Mouse (Mus musculus) kidney, adult 11 months (tissue): ENCODE measurements around the gene Prkce.

Experiments
- DNase-seq: peaks from one replicate; pipeline ENCODE4 v3.0.0; 2022

Prkce gene

DNA sequence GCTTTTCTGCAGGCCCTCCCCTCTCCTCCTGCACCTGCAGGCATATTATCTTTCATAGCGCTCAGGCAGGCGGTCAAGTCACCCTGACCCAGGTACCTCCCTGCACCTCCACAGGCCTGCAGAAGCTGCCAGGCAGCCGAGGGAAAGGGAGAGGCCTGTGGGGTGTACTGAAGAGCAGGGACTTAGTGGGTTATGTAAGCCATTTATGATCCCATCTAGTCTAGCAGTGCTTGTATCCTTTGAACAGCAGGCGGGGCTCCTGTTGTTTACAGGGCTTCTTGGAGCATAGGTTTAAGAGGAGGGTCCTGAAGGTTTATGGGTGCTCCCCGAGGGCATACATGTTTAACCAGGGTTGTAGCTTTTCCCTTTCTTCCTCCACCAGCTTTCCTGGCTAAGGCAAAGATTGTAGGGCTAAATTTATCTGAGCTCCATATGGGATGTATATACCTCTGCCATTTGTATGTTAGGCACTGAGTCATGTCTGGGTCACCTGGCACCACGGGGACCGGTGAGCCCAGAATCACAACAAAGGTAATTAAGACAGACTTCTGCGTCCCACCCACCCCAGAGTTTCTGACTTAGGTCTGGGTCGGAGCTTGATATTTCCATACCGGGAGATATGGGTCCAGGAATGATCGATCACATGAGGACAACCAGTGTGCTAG lies 96.5 kb downstream of the Prkce start:
- DNase-seq = no peak

DNA sequence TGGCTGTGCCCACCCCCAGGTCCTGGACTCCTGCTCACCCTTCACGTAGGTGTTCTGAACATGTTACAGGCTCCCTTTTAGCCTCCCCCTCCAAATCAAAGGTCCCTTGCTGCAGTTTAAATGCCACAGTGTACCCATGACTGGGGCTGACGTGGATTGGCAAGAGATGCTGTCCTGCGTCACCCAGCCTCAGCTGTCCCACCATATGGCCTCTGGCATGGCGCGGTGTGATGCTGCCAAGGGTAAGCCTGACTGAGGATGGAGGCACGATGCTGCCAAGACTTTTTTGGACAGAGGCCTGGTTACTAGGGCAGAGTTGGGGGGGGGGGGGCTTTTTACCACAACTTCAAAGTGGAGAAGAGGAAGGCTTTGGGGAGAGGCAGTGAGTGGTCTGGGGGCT lies 98.5 kb downstream of the Prkce start:
- DNase-seq = no peak

DNA sequence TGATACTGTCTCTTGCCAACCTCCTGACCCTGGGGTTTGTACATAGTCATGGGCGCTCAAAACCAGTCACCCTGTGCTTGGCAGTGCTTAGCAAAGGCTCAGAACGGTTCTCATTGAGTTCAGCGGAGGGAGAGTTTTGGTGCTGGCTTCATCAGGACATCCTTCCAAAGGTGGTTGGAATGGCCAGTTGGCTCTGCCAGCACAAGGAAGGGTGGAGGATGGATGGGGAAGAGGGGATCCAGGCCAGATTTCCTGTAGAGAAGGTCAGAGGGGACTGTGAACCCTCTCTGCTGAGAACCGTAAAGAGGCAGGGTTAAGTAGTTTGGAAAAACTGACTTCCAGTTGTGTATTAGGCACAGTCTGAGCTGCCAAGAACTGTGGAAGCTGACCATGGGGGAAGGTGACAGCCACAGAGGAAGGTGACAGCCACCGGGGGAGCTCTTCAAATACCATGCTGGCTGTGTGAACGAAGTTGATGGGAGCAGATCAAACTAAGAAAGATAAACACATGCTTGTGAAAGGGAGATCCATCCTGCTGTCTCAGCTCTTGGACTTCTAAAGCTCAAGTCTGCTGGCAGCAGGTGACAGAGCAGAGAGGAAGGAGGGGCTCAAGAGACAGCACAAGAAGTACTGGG lies 99.7 kb downstream of the Prkce start:
- DNase-seq = no peak

DNA sequence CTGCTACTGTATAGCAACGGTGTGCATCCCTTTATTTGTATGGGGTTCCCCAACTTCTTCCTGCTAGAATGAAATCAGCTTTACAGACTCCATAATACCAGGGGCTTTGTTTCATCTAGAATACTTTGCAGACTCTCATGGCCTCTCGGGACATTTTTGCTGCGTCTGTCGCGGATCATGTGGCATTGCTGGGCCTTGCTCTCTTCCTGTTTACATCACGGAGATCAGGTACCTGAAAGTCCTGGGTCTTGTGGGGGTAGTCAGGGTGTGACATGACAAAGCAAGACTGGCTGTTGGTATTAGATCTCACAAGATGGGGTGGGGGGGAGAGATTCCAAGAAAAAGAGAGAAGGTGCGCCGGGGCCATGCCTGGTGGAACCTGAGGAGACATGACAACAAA lies 102.1 kb downstream of the Prkce start:
- DNase-seq = no peak

DNA sequence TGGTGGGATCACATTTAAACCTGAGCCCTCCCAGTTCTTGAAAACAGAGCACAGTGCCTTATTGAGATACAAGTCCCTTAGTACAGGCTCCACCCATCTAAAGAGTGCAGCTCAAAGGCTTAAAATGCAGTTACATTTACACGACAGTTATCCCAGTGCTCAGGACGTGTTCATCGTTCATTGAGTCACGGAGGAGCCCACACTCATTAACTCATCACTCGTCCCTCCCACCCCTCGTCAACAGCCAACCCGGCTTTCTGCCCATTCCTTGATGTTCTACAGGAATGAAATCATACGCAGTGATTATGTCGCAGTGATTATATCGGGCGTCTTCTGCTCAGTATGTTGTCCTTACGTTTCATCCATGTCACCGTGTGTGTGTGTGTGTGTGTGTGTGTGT lies 102.9 kb downstream of the Prkce start:
- DNase-seq = no peak

DNA sequence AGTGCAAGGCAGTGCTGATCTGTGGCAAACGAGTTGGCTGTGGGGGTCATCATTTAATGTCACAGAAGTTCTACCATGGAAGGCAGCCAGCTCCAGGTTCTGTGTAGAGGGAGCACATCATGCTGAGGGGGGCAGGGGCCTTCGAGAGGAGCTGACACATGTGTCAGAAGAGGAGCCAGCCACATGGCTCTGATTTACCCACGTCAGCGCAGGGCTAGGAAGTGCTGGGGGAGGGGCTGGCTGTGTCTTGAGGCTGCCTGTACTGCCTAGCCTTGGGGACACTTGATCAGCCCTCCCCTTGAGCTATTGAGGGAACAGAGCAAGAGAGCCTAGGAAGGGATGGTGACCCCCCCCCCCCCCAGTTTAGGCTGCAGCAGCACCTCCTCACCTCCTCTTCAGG lies 103.7 kb downstream of the Prkce start:
- DNase-seq = no peak

DNA sequence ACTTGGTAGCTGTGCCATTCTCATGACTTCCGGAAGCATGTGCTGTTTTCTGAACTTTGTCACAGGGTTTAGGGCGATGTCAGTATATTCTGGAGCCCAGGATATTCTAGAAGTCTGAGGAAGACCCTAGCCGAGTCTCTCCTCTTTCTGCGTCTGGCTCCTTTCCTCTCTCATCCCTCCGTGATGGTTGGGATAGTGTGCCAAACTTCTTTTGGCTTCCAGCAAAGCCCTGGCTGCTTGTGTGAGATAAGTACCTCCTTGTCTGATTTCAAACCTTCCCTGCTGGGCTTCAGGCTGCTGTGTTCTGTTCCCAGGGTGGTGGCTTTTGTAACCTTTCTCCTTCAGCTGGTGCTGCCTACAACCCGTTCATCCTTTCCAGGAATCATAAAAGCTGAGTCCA lies 105.4 kb downstream of the Prkce start:
- no peak for DNase-seq

DNA sequence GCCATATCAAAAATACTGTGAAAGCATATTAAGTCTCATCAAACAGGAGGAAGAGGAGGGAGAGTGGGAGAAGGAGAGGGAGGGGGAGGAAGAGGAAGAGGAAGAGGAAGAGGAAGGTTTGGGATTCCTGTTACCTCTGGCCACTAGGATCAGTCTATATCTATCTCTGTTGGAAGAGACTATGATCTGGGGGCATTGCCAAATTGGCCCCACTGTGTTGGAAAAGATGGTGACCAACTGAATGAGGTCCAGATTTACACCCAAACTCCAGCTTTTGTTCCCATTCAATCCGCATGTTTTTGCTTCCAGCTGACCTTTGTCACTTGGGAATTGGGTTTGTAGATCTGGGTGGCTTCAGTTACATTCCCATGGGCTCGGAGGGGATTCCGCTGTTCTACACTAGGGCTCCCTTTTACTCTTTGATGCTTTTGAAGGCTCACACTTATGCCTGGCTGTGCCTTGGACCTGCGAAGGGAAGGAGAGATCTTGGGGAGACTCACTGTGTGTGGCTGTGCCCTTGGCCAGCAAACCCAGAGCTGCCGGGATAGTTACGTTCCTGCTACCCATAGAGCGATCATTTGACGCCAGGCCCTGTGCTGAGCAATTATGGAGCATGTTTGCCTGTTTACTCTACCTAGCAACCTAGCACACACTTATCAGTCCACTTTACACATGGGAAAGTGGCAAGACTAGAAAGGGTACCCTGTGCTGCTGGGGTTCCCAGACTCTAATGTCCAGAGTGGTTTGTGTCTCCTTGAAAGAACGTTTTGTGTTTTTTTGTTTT lies 106.2 kb downstream of the Prkce start:
- no peak for DNase-seq

DNA sequence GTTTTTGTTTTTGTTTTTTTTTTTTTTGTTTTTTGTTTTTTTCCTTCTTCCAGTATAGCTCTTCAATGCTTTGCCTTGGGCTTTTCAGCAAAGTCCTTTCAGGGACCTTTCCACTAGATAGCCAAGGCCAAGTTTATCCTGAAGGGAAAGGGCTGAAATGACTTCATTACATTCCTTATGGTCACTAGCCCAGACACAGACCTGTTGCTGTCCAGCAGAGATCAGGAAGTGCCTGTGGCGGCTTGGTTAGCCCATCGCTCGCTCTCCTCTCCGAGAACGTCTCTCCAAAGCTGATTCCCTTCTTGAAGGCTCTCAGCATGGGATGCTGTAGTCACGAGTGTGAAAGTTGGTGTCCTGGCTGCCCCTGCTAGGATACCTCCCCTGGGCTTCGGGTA lies 106.8 kb downstream of the Prkce start:
- DNase-seq = no peak

DNA sequence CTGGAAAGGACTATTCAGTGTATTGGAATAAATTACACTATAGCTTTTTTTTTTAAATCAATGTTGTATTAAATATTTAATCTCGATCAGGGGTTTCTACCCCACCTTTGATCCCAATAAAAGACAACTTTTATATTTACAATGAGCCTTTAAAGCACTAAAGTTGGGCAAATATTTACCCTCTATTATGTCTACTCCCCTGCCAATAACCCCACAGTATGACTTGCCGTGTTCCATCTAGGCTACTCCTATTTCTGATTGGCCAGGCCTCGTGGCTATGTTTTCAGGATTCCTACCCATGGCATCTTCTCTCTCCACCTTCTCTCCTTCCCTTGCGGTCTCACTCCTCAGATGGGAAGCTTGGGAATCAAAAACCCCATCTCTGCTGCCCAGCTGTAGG lies 108.8 kb downstream of the Prkce start:
- no peak for DNase-seq

DNA sequence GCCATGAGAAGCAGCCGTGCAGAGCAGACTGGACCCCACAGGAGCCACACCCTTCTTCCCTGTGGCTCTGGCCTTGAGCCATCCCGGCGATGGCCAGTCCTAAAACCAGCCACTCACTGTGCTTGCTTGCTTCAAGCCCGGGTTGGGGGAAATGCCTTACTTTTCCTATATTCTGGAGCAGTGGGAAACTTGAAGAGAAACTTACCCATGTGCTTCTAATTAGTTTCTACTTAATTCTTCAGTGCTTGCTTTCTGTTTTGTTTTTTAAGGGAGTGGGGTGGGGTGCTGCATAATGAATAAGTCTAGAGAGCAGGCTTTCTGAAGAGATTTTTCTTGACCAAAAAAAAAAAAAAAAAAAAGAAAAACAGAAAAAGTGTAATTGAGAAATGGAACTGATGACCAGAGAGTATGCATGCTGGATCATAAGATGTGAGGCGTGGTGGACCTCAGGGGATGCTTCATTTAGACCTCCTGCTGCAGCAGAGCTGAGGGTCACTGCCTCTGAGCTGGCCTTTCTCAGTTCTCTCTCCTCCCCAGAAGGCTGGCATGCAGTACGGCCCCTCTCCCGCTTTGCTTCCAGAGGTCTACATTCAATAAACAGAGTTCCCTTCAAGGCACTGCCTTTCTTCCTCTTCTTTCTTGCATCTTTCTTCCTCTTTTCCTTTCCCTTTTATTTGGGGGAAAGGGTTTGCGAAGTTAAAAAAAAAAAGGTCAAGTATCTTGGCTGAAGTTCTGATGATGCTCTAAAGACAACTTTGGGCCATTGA lies 109.6 kb downstream of the Prkce start:
- no peak for DNase-seq

DNA sequence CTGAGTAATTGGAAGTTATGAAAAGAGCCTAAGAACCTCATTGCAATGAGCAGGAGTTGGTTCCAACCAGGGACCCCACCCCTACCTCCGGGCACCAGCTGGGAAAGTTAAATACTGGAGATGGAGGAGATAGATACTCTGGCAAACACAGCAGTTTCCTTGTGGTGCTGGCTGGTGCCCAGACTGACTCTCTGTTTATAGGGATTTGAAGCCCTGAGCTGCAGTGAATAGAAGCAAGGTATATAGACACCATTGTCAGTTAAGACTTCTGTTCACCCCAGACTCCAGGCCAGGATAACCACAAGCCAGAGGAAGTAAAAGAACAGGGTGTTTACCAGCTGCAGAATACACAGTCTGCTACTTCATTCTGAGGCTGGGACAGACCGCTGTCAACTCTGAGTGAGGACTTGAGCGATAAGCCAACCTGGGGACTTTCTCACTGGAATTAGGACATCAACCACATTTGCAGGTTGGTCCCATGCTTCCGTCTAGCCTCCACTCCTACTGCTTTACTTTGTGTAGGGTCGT lies 110.5 kb downstream of the Prkce start:
- no peak for DNase-seq

DNA sequence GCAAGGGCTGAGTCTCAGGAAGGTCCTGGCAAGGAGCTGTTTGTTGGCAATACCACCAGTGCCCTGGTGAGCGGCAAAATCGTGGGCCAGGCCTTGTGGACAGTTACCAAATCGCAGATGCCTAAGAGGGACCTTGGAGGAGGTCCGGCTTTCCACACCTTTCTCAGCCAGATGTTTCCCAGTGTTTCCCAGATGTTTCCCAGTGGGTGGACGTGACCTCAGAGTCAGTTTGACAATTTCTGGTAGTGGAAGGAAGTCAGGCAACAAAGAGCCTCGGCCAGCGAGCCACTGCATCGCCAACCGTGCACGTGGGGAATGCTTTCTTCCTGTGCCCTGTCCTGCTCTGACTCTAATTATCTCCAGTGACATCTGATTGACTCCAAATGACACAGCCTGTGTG lies 112.2 kb downstream of the Prkce start:
- no peak for DNase-seq

DNA sequence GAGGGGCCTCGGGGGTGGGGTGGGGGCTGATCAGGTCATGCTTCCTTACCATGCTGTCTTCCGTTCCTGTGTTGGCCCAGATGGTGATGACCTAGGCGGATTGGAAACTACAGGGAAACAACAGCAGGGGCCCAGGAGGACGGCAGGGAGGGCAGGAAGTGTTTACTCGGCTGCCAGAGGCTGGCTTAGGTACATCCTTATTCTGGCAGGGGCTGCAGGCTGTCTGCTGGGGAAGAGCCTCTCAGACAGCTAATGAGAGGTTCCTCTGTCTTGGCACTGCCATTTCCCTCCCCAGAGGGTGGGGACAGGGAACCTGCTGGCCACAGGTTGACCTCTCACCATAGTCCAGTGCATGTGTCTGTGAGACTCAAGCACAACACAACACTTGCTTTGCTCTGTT lies 116.2 kb downstream of the Prkce start:
- DNase-seq = peak; percentile 36

DNA sequence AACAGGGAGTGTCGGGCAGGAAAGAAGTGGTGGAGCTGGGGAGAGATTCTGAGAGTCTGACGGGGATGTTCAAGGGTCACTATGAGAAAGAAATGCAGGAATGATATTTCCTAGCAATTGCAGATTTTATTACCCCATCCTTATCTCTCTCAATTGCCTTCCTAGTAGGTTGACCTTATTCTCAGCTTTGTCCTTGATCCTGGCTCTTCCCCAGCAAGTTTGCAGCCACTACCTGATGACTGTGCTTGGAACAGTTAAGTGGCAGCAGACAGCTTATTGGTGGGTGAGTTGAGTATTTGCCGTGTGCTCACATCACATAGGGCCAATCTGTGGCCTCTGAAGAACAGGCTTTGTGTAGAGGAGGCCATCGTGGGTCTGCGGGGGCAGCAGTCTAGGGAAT lies 117.5 kb downstream of the Prkce start:
- no peak for DNase-seq

DNA sequence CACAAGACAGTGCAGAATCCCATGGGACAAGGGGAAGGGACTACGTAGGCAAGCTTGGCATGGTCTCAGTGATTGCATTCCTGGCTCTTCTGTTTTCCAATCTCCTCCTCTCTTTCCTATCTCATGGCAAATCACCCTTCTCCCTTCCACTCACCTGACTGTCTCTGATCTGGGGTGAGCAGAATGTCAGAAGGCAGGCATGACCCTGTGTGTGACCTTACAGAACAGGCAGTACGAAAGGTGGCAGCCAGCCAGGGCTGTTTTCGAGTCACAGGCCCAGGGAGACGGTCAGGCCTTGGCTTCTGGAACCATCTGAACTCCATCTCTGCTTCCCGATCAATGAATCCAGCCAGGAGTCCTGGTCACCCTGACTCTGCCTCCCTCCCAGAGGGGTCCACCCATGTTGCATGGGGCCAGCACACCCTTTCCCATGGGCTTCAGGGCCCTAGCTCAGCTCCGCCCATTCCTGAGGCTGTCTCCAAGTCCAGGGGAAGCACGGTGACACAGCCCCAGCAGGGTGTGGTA lies 119.2 kb downstream of the Prkce start:
- peak; percentile 79 for DNase-seq

DNA sequence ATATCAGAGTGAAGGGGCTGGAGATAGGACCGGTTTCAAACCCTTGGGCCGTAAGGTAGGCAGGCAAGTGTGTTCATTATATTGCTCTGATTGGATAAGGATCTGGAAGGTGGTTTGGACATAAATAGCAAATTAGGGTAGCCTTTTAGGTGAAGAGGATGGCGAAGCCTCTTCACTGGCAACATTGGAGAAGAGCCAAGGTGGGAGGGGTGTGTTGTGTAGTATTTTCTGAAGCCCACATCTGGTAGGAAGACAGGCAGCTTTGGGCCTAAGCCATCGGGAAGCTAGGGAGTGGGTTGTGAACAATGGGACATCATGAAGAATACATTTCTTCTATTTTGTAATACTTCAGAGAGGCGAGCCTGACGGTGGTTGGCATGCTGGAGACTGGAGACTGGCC lies 125.1 kb downstream of the Prkce start:
- no peak for DNase-seq

DNA sequence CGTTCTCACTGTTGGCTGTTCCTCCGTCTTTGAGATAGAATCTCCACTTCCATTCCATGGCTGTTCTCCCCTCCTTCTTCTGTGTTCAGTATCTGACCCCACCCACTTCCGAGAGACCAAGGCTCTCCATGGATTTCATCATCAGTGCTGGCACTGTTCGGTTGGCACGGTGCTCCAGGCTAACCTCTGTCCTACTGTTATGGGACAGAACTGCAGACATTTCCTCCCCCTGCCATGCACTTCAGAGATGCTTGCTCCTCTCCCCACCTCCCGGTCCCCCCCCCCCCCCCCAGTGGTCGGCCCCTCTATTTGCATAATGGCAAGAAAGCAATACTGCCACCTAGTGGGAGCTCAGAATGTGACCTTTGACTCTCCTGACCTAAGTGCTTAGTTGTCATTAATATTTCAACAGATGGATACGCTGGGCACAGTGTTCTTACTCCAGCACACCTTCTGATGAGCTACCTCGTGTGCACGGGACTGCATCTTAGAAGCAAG lies 125.7 kb downstream of the Prkce start:
- peak; percentile 67 for DNase-seq

DNA sequence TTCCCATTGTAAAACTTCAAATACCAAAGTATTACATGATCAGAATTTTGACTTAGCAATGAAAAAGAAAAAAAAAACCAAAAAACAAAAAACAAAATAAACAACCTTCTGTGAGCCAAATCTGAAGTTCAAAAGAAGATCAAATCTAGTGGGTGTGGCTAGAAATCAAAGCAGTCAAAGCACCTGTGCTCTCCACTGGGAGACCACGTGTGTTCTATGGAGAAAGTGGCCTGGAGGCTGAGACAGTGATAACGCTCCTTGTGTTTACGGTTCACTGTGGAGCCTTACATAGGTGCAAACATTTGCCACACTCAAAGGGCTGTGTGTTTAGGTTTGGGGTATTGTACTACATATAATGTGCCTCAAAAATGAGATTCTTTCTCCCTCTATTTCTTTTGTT lies 132.0 kb downstream of the Prkce start:
- DNase-seq = no peak

DNA sequence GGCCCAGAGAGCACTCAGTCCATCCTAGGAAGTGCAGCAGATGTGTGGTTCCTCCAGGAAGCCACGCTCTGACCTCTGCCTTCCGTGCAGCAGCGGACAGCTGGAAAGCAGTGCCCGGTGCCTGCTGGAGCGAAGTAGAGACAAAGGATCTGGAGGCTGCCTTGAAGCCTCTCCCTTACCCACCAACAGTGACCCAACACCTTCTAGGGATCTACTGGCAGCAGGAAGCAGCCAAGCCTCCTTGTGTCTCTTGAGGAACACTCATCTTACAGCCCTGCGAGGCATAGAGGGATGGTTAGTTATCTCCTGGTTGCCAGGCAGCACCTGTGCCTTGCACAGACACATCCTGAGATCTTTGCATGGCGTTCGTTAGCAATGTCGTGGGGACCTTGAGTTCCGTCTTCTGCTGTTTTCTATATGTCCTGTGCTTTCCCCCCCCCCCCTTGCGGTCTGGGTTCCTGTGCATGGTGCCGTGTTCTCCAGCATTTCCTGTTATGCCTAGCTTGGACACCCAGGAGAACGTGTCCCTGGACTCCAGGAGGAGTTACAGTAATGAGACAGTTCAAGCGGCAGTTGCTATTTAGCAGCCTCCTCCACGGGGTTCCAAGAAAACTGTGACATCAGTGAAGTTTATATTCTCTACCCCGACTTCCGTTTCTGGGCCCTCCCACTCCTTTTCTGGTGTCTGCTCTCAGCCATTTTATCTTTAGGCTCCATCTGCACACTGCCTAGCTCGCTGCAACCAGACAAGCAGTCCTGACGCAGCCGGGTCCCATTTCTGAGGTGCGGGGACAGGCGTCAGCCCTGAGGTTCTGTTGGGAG lies 133.4 kb downstream of the Prkce start:
- no peak for DNase-seq

DNA sequence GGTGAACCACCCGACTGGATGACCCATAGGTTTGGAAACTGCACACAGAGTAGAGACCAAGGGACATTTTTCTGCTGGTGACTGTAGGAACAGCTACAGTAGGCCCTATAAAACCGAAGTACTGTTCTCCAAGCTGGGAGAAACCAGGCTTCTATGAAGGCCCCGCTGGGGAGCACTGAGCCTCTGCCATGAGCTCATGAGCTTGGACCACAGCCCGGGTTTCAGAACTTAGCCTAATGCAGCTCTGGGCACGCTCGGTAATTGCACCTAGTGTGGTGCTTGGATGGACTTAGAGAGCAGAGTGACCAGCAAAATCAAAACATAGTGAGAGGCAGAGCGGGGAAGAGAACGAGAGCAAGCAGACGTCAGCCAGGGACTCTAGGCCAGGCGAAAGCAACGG lies 134.7 kb downstream of the Prkce start:
- DNase-seq = peak; percentile 25

DNA sequence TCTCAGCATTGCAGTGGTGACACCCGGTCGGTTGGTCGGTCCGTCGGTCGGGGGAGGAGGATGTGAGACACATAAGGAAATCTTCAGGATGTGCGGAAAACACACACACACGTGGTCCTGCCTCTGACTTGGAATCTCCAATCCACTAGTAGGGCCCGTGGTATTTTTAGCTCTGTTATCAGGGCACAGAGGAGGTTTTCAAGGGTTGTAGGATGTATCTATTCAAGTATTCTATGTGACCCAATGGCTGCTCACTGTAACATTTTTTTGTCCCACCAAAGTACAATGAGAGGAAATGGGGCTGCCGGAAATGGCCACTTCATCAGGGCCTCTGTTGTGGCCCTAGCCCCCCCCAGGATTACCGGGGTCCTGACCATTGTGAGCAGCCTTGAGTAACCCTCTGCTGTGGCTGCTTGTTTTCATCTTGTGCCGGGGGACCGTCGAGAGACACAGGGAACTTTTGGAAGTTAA lies 135.3 kb downstream of the Prkce start:
- peak; percentile 43 for DNase-seq
